Mouse (Mus musculus) gastrocnemius, postnatal 36 days (tissue): Measurements from ENCODE around the gene Sorl1. TPM values are rescaled to one million over a fixed set of nuclear protein-coding genes. Genes with fewer than 3 reads are reported as not detected.

Experiments
- DNase-seq, 2 experiments: peaks; one replicate each; pipeline ENCODE4 v3.0.0; 2022
- intact Hi-C: fragments of 180-260 bp; cut with DNase I; formaldehyde crosslinking; loops from one replicate; pipeline ENCODE4 v1.15.1; 2025
- total RNA-seq, 2 experiments: library from RNA; stranded (reverse); gene quantifications; 2 replicates each; pipeline ENCODE4 v1.2.3; 2021

Sorl1 gene
- total RNA-seq, 2 experiments from 2014 or later: 30.7 to 38.0 TPM

- intact Hi-C loops: no loop called here
- no peak for DNase-seq
These were observed 186.6 kb downstream of the Sorl1 start for GRCm38 (mm10) chr9:41937341-41937966.

- no peak for DNase-seq
- intact Hi-C loops: no loop called here
These were observed 187.5 kb downstream of the Sorl1 start for GRCm38 (mm10) chr9:41936598-41936997.

- intact Hi-C loops: no loop called here
- no peak for DNase-seq
These were observed 188.1 kb downstream of the Sorl1 start for GRCm38 (mm10) chr9:41935979-41936378.

GRCm38 (mm10) chr9:41935373-41935971, 188.6 kb downstream of the Sorl1 start:
- DNase-seq: no peak
- intact Hi-C loops: no loop called here

GRCm38 (mm10) chr9:41934848-41935372, 189.2 kb downstream of the Sorl1 start:
- intact Hi-C loops: no loop called here
- no peak for DNase-seq

GRCm38 (mm10) chr9:41929986-41930385, 194.1 kb downstream of the Sorl1 start:
- intact Hi-C loops: no loop called here
- no peak for DNase-seq

- DNase-seq: no peak
- intact Hi-C loops: no loop called here
These were observed 198.4 kb downstream of the Sorl1 start for GRCm38 (mm10) chr9:41925721-41926120.

DNA sequence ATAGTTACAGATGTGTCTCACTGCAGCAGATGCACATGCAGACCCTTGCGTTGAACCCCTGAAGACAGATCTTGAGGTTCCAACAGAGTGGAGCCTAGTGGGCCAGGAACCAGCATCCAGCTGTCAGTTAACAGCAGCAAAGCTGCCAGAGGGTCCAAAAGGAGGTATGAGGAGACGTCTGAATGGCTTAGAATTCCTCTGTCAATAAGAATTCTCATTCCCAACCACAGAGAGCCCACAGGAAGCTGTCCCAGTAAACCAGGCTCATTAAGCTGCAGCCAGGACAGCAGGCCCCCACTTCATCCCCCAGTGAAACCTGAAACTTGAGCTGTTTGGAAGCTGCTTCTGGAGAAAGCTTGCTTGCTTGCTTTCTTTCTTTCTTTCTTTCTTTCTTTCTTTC, 200.0 kb downstream of the Sorl1 start:
- intact Hi-C loops: no loop called here
- no peak for DNase-seq

DNA sequence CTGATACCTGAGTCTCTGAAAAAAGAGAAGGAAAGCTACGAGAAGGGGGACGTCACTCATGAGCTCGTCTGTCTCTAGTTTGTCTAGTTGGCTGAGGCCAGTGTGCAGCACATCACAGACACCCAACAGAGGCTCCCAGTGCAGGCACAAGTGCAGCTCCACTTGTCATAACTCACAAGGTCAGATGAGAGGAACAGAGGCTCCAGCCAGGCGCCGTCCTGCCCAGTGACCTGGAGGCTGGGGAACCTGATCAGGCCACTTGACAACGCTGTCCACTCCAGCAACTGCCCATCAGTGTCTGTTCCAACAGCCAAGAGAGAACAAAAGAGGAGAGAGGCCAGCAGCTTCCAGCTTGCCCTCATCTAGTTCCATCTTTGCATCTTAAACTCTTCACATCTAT, 201.7 kb downstream of the Sorl1 start:
- intact Hi-C loops: no loop called here
- DNase-seq: no peak

DNA sequence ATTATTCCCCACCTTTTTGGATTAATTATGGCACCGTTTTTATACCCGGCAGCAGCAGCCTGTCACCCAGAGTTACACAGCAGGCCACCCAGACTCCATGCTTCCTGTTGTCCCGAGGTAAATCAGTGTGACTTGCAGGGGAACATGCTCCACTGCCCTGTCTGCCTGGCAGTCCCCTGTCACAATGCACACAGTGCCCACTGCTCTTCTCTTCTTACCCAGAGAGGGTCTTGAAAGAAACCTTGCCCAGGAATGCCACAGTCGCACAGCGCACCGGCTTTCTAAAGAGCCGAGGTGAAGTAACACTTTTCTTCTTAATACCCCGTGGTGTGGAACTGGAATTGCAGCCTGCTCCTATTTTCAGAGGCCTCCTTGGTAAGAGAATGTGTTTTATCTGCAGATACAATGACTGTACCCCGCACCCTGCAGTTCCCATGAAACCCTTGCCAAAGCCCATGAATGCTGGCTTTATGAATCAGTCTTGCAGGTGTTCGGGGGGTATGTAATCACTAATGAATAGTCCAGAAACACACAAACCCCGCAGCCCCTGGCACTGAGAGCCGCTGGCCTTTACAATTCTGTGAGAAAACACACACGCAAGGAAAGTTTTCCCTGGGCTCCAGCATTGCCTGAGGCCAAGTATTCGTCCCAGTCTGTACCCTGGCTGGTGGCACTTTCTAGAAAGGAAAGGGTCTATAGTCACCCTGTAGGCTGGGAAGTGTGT, 205.3 kb downstream of the Sorl1 start:
- intact Hi-C loops: no loop called here
- no peak for DNase-seq

- no peak for DNase-seq
- intact Hi-C loops: no loop called here
These were observed 205.9 kb downstream of the Sorl1 start for GRCm38 (mm10) chr9:41918155-41918554.

- intact Hi-C loops: no loop called here
These were observed 208.5 kb downstream of the Sorl1 start for GRCm38 (mm10) chr9:41915571-41915970.

More at GRCm38 (mm10) chr9:41915571-41915970, 208.5 kb downstream of the Sorl1 start:
- DNase-seq: no peak

Other genes starting within 250 kb of the Sorl1 start
- gene Sc5d, start 140.0 kb upstream of the Sorl1 start, total RNA-seq: 10 to 100 TPM; 18.3 to 19.9 TPM